Mouse (Mus musculus): ENCODE results near the gene Git2. TPM values are rescaled to one million over a fixed set of nuclear protein-coding genes. Genes with fewer than 3 reads are reported as not detected.

Git2 gene
- total RNA-seq (2021), result 10 to 100 TPM; 56.2 to 59.5 TPM
- long read RNA-seq, experiment 1, partial matches to known transcripts, result 7 of 18 reads
- long read RNA-seq, experiment 1, other reads (novel, unspliced or antisense), result 10 of 18 reads
- long read RNA-seq, experiment 2, full-length matches to known transcripts, result 7 of 36 reads
- long read RNA-seq, experiment 2, partial matches to known transcripts, result 3 of 36 reads
- long read RNA-seq, experiment 2, other reads (novel, unspliced or antisense), result 26 of 36 reads

GRCm38 (mm10) chr5:114775056-114775979 is at the start of gene Git2:
Gene Git2 (minus strand): TSS chr5:114775517.
- no peak for DNase-seq (ENCODE audit: low spot score in 2 of 2)

- no peak for DNase-seq (ENCODE audit: low spot score in 2 of 2)
Observed at GRCm38 (mm10) chr5:114824197-114824596, 48.9 kb upstream of the Git2 start.

- DNase-seq (ENCODE audit: low spot score in 2 of 2), result peak; percentile 42 to 53
Observed at GRCm38 (mm10) chr5:114822796-114823688, 47.7 kb upstream of the Git2 start, which contains the start of gene 1500011B03Rik. Gene 1500011B03Rik (minus strand): TSS chr5:114823468.

GRCm38 (mm10) chr5:114818124-114818523 is 42.8 kb upstream of the Git2 start:
- no peak for DNase-seq (ENCODE audit: low spot score in 2 of 2)

GRCm38 (mm10) chr5:114816599-114816998 is 41.3 kb upstream of the Git2 start:
- no peak for DNase-seq (ENCODE audit: low spot score in 2 of 2)

- peak; percentile 57 to 68 for DNase-seq (ENCODE audit: low spot score in 2 of 2)
Observed at GRCm38 (mm10) chr5:114813525-114814181, 38.3 kb upstream of the Git2 start.

- DNase-seq (ENCODE audit: low spot score in 2 of 2), result no peak
Observed at GRCm38 (mm10) chr5:114809826-114810225, 34.5 kb upstream of the Git2 start.

GRCm38 (mm10) chr5:114809181-114809756 is 34.0 kb upstream of the Git2 start:
- peak in 1 of 2 experiments; percentile 31 for DNase-seq (ENCODE audit: low spot score in 2 of 2)

GRCm38 (mm10) chr5:114808385-114808784 is 33.1 kb upstream of the Git2 start:
- DNase-seq (ENCODE audit: low spot score in 2 of 2), result no peak

GRCm38 (mm10) chr5:114807893-114808292 is 32.6 kb upstream of the Git2 start:
- no peak for DNase-seq (ENCODE audit: low spot score in 2 of 2)

- DNase-seq (ENCODE audit: low spot score in 2 of 2), result no peak
Observed at GRCm38 (mm10) chr5:114807468-114807867, 32.2 kb upstream of the Git2 start.

- no peak for DNase-seq (ENCODE audit: low spot score in 2 of 2)
Observed at GRCm38 (mm10) chr5:114807063-114807462, 31.7 kb upstream of the Git2 start.

GRCm38 (mm10) chr5:114806636-114807035 is 31.3 kb upstream of the Git2 start:
- no peak for DNase-seq (ENCODE audit: low spot score in 2 of 2)

- DNase-seq (ENCODE audit: low spot score in 2 of 2), result no peak
Observed at GRCm38 (mm10) chr5:114805436-114806350, 30.4 kb upstream of the Git2 start.

- no peak for DNase-seq (ENCODE audit: low spot score in 2 of 2)
Observed at GRCm38 (mm10) chr5:114804958-114805357, 29.6 kb upstream of the Git2 start.

GRCm38 (mm10) chr5:114804335-114804734 is 29.0 kb upstream of the Git2 start:
- no peak for DNase-seq (ENCODE audit: low spot score in 2 of 2)

- no peak for DNase-seq (ENCODE audit: low spot score in 2 of 2)
Observed at GRCm38 (mm10) chr5:114803231-114803630, 27.9 kb upstream of the Git2 start.

- no peak for DNase-seq (ENCODE audit: low spot score in 2 of 2)
Observed at GRCm38 (mm10) chr5:114801841-114802240, 26.5 kb upstream of the Git2 start.

- no peak for DNase-seq (ENCODE audit: low spot score in 2 of 2)
Observed at GRCm38 (mm10) chr5:114801049-114801448, 25.7 kb upstream of the Git2 start.
